Mouse (Mus musculus) layer of hippocampus, adult 2 months (tissue): Measurements from ENCODE around the gene D6Ertd527e. TPM values are rescaled to one million over a fixed set of nuclear protein-coding genes. Genes with fewer than 3 reads are reported as not detected.
"Not testable (repeated sequence)": the region's sequence is repeated elsewhere in the genome, so short reads cannot be mapped to it uniquely, and the experiment has no call there.

Experiments used
- DNase-seq, 2 experiments: peaks; one replicate each; pipeline ENCODE4 v3.0.0; 2022; ENCODE audit warnings: low spot score in 2 of 2
- H3K27ac ChIP-seq: fragments of 200-600 bp; 2 replicates; pipeline ENCODE4 v1.8.1; 2022
- H3K4me3 ChIP-seq: fragments of 200-600 bp; 2 replicates; pipeline ENCODE4 v1.8.1; 2022; ENCODE audit warnings: mild to moderate bottlenecking
- CTCF ChIP-seq: fragments of 200-600 bp; conservative IDR thresholded peaks from 2 replicates; pipeline ENCODE4 v1.8.1; 2022; ENCODE audit warnings: antibody characterized with exemption, mild to moderate bottlenecking, moderate library complexity
- long read RNA-seq, 2 experiments: library from polyadenylated mRNA; stranded (forward); transcript quantifications; one replicate each; pipeline ENCODE4 v2.0.0; 2021; ENCODE audit warnings: borderline mapping rate in 2 of 2
- total RNA-seq, 2 experiments: library from RNA; stranded (reverse); gene quantifications; 2 replicates each; pipeline ENCODE4 v1.2.3; 2021

The D6Ertd527e gene
- not detected for total RNA-seq
- long read RNA-seq, experiment 1 = 0 reads
- long read RNA-seq, experiment 2 = 0 reads

- Histone ChIP-seq H3K4me3 (no peak within 1 kb of the TSS), H3K27ac (no peak within 1 kb of the TSS)
- no peak for TF ChIP-seq CTCF
- DNase-seq = no peak
These were observed at the start of gene D6Ertd527e for GRCm38 (mm10) chr6:87104123-87104796. D6Ertd527e (plus strand) TSS chr6:87104746.

DNA sequence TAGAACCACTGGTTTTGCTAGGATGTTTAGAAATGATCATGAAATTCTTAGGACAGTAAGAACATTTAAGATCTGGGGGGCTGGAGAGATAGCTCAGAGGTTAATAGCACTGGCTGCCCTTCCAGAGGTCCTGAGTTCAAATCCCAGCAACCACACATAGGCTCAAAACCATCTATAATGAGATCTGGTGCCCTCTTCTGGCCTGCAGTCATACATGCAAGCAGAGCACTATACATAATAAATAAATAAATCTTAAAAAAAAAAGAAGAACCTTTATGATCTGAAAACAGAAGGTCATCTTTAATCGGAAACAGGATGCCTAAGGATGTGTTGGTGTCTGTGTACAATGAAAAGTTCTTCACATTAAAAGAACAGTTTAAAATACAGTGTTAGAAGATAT, 44.8 kb upstream of the D6Ertd527e start:
- peak; percentile 63 for TF ChIP-seq CTCF
- H3K4me3 ChIP-seq = no peak overlapping the region
- H3K27ac ChIP-seq = no peak overlapping the region
- DNase-seq = no peak

DNA sequence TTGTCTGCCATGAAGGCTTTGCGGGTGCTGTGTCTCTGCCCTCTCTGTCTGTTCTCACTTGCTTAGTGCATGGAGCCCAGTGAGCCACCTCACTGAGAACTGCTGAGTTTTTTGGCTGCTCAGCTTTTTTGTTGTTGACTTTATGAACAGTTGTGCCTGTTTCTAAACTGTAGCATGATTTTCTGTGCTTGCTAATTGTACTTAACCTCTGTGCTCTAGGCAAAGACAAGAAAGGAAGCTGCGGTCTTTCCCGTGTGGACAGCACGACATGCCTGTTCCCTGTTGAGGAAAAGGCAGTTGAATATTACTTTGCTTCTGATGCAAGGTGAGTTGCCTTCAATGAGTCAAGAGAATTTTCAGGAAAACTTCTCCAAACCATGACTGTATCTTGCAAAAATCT, 41.0 kb upstream of the D6Ertd527e start:
- TF ChIP-seq CTCF = no peak
- no peak overlapping the region for H3K4me3 ChIP-seq
- DNase-seq = no peak
- H3K27ac ChIP-seq = no peak overlapping the region

DNA sequence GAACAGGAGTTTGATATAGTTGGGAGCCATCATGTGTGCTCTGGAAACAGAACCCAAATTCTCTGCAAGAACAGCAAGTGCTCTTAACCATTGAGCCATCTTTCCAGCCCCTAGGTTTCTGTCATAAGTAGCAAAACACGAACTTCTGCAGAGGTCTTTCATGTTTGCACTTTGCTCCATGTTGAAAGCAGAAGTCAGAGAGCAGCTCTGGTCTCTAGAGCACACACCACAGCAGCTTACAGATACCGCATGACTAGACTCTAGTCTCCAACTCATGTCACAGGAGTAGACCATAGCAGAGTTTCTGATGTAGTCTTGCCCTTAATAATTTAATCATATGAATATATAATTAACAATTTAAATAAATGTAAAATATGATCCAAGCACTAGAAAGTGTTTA, 36.3 kb upstream of the D6Ertd527e start:
- Histone ChIP-seq H3K4me3 (no peak overlapping the region), H3K27ac (no peak overlapping the region)
- no peak for TF ChIP-seq CTCF
- DNase-seq = no peak

DNA sequence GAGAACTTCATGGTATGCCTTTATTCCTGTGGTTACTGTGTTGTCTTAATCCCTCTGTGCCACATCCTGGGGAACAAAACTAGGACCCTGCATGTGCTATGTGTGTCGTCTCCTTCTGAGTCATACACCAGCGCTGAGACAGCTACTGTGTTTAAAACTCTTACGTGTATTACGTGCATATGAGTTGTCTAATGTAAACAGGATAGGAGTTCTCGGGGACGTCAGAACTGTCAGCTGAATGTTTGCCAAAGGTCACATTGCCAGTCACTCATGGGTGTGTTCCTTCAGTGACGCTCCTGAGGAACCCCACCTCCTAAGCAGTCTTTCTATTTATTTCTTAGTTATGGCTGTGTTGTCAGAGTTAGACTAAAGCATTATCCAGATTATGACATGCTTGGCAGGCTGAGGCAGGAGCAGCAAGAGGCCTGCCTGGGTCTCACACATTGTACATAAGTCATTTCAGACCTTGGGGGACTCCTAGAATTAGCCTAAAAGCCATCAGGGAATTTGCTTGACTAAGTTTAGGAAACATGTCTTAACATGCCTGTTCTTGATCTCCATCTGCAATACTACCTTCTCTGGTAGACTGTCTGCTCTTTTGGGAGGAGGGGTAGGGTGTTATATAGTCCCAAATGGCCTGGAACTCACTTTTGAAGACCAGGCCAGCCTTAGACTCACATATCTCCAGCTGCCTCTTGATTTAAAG, 35.2 kb upstream of the D6Ertd527e start:
- Histone ChIP-seq H3K27ac (no peak overlapping the region), H3K4me3 (no peak overlapping the region)
- TF ChIP-seq CTCF = no peak
- no peak for DNase-seq

DNA sequence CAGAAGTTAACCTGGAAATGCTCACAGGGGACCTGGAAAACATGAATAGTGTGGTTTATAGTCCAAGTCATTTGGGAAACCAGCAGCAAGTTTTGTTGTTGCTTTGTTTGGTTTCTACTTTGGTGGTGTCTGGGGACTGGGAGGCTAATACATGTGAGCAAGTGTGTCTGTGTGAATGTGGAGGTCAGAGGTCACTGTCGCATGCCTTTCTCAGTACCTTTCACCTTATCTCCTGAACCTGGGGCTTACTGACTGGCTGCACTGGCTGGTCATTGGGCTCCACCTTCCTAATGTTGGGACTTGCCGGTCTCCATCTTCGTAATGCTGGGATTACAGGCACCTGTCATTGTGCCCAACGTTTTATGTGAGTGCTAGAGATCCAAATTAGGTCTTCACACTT, 33.9 kb upstream of the D6Ertd527e start:
- TF ChIP-seq CTCF = no peak
- Histone ChIP-seq H3K4me3 (no peak overlapping the region), H3K27ac (no peak overlapping the region)
- DNase-seq = no peak

DNA sequence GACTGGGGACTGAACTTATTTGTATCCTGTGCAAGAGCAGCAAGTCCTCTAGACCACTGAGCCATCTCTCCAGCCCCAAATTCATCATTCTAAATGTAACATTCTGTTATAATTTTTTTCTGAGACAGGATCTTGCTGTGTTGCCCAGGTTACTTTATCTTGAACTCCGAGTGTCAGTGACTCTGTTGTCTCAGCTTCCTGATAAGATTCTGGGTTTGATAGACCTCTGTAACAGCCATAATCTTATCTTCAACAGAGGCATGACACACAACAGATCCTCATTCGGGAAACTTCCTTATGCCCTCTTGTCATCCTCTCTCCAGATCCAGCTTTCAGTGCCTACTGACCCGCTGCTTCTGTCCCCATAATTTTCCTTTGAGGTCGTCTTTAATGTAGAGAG, 31.8 kb upstream of the D6Ertd527e start:
- H3K4me3 ChIP-seq = no peak overlapping the region
- no peak overlapping the region for H3K27ac ChIP-seq
- no peak for TF ChIP-seq CTCF
- no peak for DNase-seq

DNA sequence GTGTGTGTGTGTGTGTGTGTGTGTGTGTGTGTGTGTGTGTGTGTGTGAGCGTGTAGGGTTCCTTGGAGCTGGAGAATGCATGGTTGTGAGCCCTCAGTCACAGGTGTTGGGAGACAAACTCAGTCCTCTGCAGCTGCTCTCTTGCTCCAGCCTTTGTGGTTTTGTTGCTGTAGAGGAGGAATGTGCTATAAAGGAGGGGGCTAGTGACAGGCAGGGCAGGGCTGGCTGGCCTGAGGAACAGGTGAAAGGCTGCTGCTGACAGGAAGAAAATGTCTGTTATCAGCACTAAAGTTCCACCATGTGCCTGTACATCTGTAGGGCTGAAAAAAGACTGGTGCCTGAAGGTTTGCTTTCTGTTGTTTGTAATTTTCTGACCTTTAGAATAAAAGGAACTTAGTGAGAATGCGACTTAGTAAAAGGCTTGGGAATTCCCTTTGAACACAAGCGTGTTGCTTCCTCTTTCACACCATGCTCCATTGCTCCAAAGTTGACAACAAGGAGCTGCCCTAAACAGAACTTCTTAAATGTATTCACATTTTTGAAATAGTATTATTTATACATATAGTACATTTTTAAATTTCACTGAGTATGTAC, 29.4 kb upstream of the D6Ertd527e start:
- no peak for DNase-seq
- Histone ChIP-seq H3K27ac (no peak overlapping the region), H3K4me3 (no peak overlapping the region)
- TF ChIP-seq CTCF = no peak

DNA sequence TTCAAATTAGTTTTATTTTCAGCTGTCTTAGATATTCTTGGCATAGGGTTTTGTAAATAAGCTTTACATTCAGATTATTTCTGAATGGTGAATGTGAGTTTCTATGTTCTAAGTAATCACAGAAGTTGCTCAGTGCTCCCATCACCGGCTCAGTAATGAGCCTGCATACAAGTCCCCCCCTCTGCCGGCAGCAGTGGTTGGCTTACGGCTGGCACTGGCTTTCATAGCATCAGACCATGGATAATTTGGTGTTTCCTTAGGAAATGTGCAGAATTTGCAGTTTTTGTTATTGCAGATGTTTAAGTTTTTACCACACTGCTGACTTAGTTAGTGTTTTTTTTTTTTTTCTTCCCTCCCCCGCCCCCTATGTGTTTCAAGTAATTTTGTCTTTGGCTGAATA, 25.1 kb upstream of the D6Ertd527e start:
- H3K4me3 ChIP-seq = no peak overlapping the region
- H3K27ac ChIP-seq = no peak overlapping the region
- TF ChIP-seq CTCF = no peak
- no peak for DNase-seq

DNA sequence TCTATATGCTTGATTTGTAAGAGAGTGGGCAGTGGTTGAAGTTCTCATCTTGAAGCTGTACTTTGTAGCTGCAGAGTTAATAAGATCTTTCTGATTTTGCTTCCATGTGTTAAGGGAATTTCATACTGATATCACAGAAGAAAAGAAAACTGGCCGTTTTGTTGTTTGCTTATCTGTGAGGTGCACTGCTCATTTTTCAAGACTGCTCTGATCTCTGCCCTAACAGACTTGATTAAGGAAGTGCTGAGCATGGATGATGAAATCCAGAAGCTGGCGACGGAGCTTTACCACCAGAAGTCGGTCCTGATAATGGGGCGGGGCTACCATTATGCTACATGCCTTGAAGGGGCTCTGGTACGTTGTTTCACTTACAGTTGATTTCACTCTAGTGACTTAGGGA, 19.5 kb upstream of the D6Ertd527e start:
- H3K4me3 ChIP-seq = no peak overlapping the region
- no peak overlapping the region for H3K27ac ChIP-seq
- no peak for TF ChIP-seq CTCF
- no peak for DNase-seq

- TF ChIP-seq CTCF = no peak
- H3K4me3 ChIP-seq = no peak overlapping the region
- DNase-seq = no peak
- no peak overlapping the region for H3K27ac ChIP-seq
These were observed 16.2 kb upstream of the D6Ertd527e start for GRCm38 (mm10) chr6:87088356-87088755.

GRCm38 (mm10) chr6:87090877-87091276, 13.7 kb upstream of the D6Ertd527e start:
- no peak overlapping the region for H3K4me3 ChIP-seq
- no peak overlapping the region for H3K27ac ChIP-seq
- DNase-seq = no peak
- no peak for TF ChIP-seq CTCF

GRCm38 (mm10) chr6:87092476-87092875, 12.1 kb upstream of the D6Ertd527e start:
- TF ChIP-seq CTCF = no peak
- H3K27ac ChIP-seq = no peak overlapping the region
- H3K4me3 ChIP-seq = no peak overlapping the region
- DNase-seq = no peak

- not testable (repeated sequence) for H3K4me3 ChIP-seq, H3K27ac ChIP-seq, DNase-seq
These were observed 10.9 kb upstream of the D6Ertd527e start for GRCm38 (mm10) chr6:87093631-87094030.
